Mouse (Mus musculus): Measurements from ENCODE around the gene Fdx1l.
"Not testable (repeated sequence)": the region's sequence is repeated elsewhere in the genome, so short reads cannot be mapped to it uniquely, and the experiment has no call there.

Fdx1l gene

DNA sequence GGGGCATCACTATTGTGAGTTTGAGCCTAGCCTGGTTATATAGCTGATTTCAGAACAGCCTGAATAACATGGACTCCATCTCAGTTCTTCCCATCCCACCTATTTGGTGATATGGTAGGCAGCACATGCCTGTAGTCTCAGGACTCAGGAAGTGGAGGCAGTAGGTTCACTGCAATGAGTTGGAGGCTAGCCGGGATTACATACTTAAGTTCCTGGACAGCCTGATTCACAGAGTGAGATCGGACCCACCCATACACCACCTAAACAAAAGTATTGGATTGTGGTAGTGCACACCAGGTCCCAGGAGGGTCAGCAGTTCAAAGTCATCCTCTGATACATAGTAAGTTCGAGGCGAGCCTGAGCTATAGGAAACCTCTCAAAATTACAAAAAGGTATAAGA is 773 bp downstream of the Fdx1l start:
- no peak for DNase-seq (ENCODE audit: low spot score in 2 of 2)

- no peak for DNase-seq (ENCODE audit: low spot score in 2 of 2)
Measured at GRCm38 (mm10) chr9:21067006-21067684, 6.3 kb downstream of the Fdx1l start, which contains the start of gene Zglp1. Gene Zglp1 (minus strand): TSS chr9:21067093.

- DNase-seq (ENCODE audit: low spot score in 2 of 2) = peak; percentile 70 to 84
Measured at GRCm38 (mm10) chr9:21062928-21063327, 10.5 kb downstream of the Fdx1l start.

GRCm38 (mm10) chr9:21051578-21051977 is 21.8 kb downstream of the Fdx1l start:
- DNase-seq (ENCODE audit: low spot score in 2 of 2) = no peak

DNA sequence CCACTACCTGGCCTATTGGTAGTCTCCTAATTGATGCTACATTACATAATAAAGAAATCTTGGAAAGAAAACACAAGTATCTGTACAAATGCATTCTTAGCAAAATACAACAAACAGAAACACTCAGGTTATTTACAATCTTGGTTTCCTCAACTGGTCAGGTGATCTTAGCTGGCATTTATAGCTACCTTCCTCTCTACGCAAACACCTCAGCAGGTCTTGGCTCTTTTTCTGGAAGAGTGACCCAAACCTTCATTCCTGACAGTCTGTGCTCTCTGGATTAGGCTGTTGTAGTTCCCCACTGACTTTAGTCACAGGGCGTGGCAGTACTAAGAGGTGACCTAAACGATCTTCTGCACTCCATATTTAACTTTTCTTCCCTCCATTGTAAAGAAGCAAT is 28.2 kb downstream of the Fdx1l start:
- no peak for DNase-seq (ENCODE audit: low spot score in 2 of 2)

GRCm38 (mm10) chr9:21044785-21045184 is 28.6 kb downstream of the Fdx1l start:
- not testable (repeated sequence) for DNase-seq (ENCODE audit: low spot score in 2 of 2)

DNA sequence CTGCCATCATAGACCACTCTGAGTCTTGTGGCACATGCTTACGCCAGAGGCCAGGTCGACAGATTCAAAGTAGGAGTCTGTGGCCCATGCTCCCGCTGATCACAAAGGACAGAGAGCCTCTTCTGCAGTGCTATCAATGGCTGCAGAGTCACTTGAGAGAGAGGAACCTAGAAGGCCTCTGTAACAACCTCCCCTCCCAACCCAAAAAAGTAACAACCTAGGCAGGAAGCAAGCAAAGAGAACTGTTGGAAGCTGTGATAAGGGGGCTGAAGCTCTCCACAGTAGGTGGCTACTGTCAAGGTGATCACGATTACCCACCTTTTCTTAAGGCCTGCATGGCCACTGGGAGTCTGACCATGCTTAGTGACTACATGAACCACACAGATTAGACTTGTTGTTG is 29.9 kb downstream of the Fdx1l start:
- no peak for DNase-seq (ENCODE audit: low spot score in 2 of 2)

GRCm38 (mm10) chr9:21041308-21041707 is 32.1 kb downstream of the Fdx1l start:
- peak; percentile 78 to 89 for DNase-seq (ENCODE audit: low spot score in 2 of 2)

- no peak for DNase-seq (ENCODE audit: low spot score in 2 of 2)
Measured at GRCm38 (mm10) chr9:21039779-21040178, 33.6 kb downstream of the Fdx1l start.

DNA sequence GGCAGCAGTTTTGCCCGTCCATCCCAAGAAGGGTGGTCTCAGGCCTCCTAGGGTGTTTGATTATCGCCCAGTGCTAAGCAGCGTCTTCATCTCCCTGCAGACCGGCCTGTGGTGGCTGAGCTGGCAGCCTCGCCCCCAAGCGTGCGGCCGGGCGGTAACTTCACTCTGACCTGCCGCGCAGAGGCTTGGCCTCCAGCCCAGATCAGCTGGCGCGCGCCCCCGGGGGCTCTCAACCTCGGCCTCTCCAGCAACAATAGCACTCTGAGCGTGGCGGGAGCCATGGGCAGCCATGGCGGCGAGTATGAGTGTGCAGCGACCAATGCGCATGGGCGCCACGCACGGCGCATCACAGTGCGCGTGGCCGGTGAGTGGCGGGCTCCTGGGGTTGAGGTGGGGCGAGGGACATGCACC is 35.9 kb downstream of the Fdx1l start:
- DNase-seq (ENCODE audit: low spot score in 2 of 2) = peak; percentile 65 to 70

DNA sequence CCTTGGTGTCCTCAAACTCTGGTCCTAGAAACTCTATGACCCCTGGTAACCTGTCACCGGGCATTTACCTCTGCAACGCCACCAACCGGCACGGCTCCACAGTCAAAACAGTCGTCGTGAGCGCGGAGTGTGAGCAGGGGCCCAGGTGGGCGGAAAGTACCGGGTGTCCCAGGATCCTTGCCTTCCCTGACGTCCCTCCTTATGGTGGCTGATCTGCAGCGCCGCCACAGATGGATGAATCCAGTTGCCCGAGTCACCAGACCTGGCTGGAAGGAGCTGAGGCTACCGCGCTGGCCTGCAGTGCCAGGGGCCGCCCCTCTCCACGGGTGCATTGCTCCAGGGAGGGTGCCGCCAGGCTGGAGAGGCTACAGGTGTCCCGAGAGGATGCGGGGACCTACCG is 36.7 kb downstream of the Fdx1l start:
- DNase-seq (ENCODE audit: low spot score in 2 of 2) = no peak

GRCm38 (mm10) chr9:21036161-21036560 is 37.3 kb downstream of the Fdx1l start:
- DNase-seq (ENCODE audit: low spot score in 2 of 2) = no peak

DNA sequence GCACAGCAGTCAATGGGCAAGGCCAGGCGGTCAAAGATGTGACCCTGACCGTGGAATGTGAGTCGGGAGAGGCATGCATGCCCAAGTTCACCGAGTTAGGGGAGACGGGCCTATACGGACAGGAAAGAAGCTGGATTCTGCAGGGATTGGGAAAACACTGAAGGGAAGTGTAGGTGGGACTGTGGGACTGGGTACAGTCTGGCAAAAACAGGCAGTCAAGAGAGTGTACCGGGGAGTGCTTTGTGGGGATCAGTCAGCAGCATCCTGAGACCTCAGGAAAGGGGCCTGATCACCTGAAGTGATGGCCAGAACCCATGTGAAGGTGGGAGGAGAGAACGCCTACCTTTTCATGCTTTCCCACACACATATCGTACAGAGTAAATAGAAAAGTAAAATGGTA is 37.8 kb downstream of the Fdx1l start:
- no peak for DNase-seq (ENCODE audit: low spot score in 2 of 2)

DNA sequence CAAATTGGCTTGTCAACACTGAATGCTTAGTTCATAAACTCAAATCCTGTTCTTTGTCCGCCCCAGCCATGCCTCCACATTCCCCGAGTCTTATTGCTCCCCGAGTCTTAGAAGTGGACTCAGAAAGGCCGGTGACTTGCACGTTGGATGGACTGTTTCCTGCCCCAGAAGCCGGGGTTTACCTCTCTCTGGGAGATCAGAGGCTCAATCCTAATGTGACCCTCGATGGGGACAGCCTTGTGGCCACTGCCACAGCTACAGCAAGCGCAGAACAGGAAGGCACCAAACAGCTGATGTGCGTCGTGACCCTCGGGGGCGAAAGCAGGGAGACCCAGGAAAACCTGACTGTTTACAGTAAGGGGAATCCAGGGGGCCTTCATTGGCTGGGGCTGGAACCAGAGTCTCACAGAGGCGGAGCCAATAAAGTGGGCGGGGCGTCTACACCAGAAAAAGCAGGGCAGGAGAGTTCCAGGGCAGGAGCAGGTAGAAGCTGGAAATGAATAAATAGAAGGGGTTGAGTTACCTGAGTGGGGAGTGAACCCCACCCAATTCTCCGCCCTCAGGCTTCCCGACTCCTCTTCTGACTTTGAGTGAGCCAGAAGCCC is 38.8 kb downstream of the Fdx1l start:
- DNase-seq (ENCODE audit: low spot score in 2 of 2) = no peak

GRCm38 (mm10) chr9:21033136-21033535 is 40.3 kb downstream of the Fdx1l start:
- peak; percentile 78 to 82 for DNase-seq (ENCODE audit: low spot score in 2 of 2)

DNA sequence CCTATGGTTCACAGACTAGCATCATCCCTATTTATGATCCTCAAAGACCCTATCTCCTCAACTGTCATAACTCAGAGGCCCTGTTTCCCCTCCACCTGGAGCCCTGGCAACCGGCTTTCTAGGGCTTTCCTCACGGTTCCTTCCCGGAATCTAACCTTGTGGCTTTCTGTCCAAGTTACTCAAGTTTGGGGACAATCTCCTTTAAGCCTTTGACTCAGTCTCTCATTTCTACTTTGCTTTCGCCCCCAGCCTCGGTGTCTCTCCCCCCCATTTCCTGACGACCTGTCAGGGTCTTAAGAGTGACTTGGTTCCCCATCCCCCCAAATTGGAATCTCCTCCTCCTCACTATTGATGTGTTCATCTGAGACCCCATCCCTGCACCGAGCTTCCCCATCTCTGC is 40.9 kb downstream of the Fdx1l start:
- no peak for DNase-seq (ENCODE audit: low spot score in 2 of 2)

GRCm38 (mm10) chr9:21031896-21032351 is 41.5 kb downstream of the Fdx1l start, which contains the start of gene Icam5:
Gene Icam5 (plus strand): TSS chr9:21032073.
- peak; percentile 92 to 93 for DNase-seq (ENCODE audit: low spot score in 2 of 2)

DNA sequence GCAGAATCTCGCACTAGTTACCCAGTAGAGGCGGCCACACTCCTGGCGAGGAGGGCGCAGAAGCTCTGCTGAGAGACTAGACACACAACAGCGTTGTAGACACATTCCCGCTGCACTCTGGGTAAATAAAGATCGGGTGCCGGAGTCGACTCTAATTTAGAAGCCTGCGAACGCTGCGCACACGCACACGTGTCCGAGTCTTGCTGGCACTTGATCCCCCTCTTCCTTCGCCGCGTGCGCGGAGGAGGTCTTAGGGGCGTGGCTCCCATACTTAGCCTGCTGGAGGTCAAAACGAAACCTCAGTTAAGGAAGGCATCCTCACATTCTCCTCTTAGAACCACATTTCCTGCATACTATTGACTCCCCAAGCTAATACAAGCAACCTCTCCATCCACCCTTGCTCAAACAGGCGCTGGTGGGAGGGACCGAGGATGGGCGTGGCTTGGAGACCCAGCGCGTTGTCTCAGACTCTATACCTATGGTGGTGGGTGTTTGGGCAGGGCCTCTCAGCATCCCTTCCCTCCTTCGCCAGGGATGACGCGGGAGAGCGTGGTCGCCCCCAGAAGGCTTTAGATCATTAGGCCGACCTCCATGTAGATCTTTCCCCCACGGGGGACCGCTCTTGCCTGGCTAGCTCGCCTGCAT is 42.0 kb downstream of the Fdx1l start:
- DNase-seq (ENCODE audit: low spot score in 2 of 2) = peak; percentile 87 to 92

- DNase-seq (ENCODE audit: low spot score in 2 of 2) = peak; percentile 91 to 92
Measured at GRCm38 (mm10) chr9:21030781-21031250, 42.6 kb downstream of the Fdx1l start.

DNA sequence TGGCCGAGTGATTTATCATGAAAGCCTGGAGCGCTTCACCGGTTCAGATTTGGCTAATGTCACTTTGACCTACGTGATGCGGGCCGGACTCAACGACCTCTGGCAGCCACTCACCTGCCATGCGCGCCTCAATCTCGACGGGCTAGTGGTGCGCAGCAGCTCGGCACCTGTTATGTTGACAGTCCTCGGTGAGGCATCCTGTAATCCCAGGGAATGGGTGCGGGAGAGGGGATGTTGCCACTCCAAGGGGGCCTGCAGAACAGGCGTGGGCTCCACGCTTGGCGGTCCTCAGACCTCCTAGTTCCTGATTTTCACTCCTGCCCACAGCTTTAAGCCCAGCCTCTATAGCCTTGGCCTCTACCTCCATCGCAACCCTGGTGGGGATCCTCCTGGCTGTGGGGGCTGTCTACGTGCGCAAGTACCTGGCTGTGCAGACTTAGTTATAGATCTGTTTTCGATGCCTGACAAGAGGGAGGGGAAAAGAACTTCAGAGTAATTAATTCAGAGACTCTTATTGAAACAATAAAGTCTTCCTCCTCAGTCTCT is 43.3 kb downstream of the Fdx1l start:
- DNase-seq (ENCODE audit: low spot score in 2 of 2) = no peak

DNA sequence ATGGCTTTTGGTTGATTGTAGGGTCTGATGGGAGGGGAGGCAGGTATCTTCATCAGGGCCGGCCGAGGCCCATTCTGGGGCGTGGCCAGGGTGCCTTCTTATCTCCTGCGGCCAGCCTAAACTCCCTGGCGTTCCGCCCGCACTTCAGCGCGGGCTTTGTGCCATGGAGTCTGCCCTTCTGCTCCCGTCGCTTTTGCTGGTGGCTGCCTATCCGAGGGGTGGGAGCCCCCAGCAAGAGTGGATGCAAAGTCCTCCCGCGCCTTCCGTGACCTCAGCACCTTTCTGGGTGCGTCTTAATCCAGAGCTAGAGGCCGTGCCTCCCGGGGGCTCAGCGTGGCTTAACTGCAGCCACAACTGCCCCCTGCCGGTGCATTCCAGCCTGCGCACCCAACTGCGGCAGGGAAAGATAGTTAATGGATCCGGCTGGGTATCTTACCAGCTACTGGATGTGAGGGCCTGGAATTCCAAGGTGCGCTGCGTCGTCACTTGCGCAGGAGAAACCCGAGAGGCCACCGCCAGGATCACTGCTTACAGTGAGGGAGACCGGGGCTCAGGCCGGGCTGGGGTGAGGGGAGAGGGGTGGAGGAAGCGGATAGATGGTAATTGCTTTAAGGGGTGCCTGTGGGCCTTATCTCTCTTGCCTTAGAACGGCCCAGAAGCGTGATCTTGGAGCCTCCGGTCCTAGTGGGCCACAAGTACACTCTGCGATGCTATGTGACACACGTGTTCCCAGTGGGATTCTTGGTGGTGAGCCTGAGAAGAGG is 43.9 kb downstream of the Fdx1l start, which contains the start of gene Icam4:
TSS of gene Icam4 (plus strand) at position 83 of the 764 bp plus-strand sequence.
- peak; percentile 81 to 85 for DNase-seq (ENCODE audit: low spot score in 2 of 2)
